Mouse (Mus musculus): ENCODE measurements around the gene BC037034. TPM values are rescaled to one million over a fixed set of nuclear protein-coding genes. Genes with fewer than 3 reads are reported as not detected.

BC037034 gene
- total and polyA plus RNA-seq, 3 experiments = 24.6 to 139 (median 41.8) TPM

DNA sequence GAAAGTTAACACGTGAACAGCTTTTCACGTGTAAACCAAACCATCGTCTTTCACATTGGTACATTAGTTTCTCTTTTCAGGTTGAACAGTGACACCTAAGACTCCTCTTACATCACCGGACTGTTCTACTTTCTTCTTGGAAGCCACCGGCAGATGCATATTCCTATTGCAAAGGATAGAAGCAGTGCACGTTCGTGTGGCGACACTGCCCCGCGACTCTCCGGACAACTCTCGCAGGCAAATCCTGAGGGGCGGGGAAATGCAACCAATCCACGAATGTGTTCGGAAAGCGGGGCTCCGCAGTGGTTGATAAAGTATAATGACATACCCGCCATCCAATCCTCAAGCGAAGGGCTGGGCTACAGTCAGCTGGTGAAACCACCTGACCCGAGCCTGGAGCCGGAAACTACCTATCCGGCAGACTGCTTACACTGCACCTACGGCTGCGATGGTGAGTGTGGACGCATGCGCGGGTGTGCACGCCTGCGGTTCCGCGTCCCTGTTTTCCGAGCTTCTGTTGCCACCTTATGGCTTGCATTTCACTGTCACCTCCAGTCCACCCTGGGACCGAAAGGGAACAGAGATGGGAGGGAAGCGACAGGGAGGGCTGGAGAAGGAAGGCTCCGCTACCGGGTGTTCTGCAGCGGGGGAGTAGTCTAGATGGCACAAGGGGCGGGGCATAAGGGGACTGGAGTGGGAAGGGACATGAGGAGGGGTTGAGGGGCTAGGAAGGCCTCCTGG, 8.3 kb downstream of the BC037034 start, which contains the start of gene Lamtor4:
Gene Lamtor4, plus strand, starts transcription at position 130 of the 741 bp plus-strand sequence.
- Histone ChIP-seq H3K27me3 (ENCODE audit: insufficient read depth, low read length) (0 out of 2 replicates have a peak, but pooled peaks cover 4% of the 10 kb centered on the region), H3K4me3 (ENCODE audit: low read depth, low read length) (peak within 1 kb of the TSS; percentile 74), H3K36me3 (replicated peaks) (peaks cover 43% of the 10 kb centered on the region), H3K9me3 (replicated peaks) (0 out of 2 replicates have a peak, but pooled peaks cover 3% of the 10 kb centered on the region), H3K4me1 (ENCODE audit: insufficient read depth, low read depth, low read length) (peaks cover 59% of the 10 kb centered on the region)
- no peak for TF ChIP-seq CTCF (IDR thresholded peaks at IDR 0.05; ENCODE audit: low read depth, low read length)
- TF ChIP-seq GATA1 (IDR thresholded peaks at IDR 0.05; ENCODE audit: borderline replicate concordance, low read length) = no peak
- TF ChIP-seq POLR2AphosphoS5 (IDR thresholded peaks at IDR 0.05; ENCODE audit: insufficient replicate concordance, low read depth, low read length) = no peak
- no peak for TF ChIP-seq TAL1 (conservative IDR thresholded peaks at IDR 0.05; ENCODE audit: low read depth, low read length)
- TF ChIP-seq GATA2 (IDR thresholded peaks at IDR 0.05; ENCODE audit: borderline replicate concordance, low read depth, low read length) = no peak
- peak; percentile 93 for ATAC-seq (ENCODE audit: extremely low read depth, insufficient number of reproducible peaks, low FRiP score, poor library complexity, severe bottlenecking)
- peak; percentile 95 for DNase-seq (ENCODE audit: low spot score)

DNA sequence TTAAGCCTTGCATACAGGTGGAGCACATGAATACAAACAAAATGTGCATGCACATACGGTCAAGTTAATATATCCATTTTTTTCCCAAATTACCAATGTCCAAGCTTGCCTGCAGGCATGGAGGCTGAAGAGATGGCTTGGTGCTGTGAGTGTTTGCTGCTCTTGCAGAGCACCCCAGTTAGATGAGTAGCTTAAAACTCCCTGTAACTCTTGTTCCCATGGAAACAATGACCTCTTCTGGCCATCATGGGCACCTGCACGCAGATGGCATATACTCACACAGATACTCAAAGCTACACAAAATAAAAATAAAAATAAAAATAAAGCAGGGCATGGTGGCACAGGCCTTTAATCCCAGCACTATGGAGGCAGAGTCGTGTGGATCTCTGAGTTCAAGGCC, 10.8 kb downstream of the BC037034 start:
- Histone ChIP-seq H3K9me3 (replicated peaks) (0 out of 2 replicates have a peak, but pooled peaks cover 3% of the 10 kb centered on the region), H3K36me3 (replicated peaks) (peaks cover 19% of the 10 kb centered on the region), H3K4me3 (ENCODE audit: low read depth, low read length) (no peak overlapping the region), H3K4me1 (ENCODE audit: insufficient read depth, low read depth, low read length) (peaks cover 34% of the 10 kb centered on the region), H3K27me3 (ENCODE audit: insufficient read depth, low read length) (peaks cover 7% of the 10 kb centered on the region)
- TF ChIP-seq CTCF (IDR thresholded peaks at IDR 0.05; ENCODE audit: low read depth, low read length) = no peak
- no peak for TF ChIP-seq TAL1 (conservative IDR thresholded peaks at IDR 0.05; ENCODE audit: low read depth, low read length)
- TF ChIP-seq POLR2AphosphoS5 (IDR thresholded peaks at IDR 0.05; ENCODE audit: insufficient replicate concordance, low read depth, low read length) = no peak
- TF ChIP-seq GATA1 (IDR thresholded peaks at IDR 0.05; ENCODE audit: borderline replicate concordance, low read length) = no peak
- TF ChIP-seq GATA2 (IDR thresholded peaks at IDR 0.05; ENCODE audit: borderline replicate concordance, low read depth, low read length) = no peak
- ATAC-seq (ENCODE audit: extremely low read depth, insufficient number of reproducible peaks, low FRiP score, poor library complexity, severe bottlenecking) = no peak
- no peak for DNase-seq (ENCODE audit: low spot score)

DNA sequence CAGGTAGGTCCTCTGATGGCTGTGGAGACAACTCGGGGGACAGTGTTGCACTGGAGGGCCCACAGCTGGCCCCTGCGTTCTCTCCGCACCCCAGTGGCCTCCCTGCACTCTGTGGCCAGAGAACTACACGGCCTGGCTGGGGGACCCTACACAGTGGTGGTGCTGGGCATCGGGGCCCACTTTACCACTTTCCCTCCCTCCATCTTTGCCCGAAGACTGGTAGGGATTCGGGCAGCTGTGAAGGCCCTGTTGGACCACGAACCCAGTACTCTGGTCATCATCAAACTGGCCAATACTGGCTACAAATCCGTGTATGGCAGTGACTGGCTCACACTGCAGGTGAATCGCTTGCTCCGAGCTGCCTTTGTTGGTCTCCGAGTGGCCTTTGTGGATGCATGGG, 12.7 kb downstream of the BC037034 start:
- Histone ChIP-seq H3K4me1 (ENCODE audit: insufficient read depth, low read depth, low read length) (peaks cover 16% of the 10 kb centered on the region), H3K9me3 (replicated peaks) (0 out of 2 replicates have a peak, but pooled peaks cover 3% of the 10 kb centered on the region), H3K36me3 (replicated peaks) (peaks cover 1% of the 10 kb centered on the region), H3K4me3 (ENCODE audit: low read depth, low read length) (no peak overlapping the region), H3K27me3 (ENCODE audit: insufficient read depth, low read length) (peaks cover 7% of the 10 kb centered on the region)
- DNase-seq (ENCODE audit: low spot score) (no peak), ATAC-seq (ENCODE audit: extremely low read depth, insufficient number of reproducible peaks, low FRiP score, poor library complexity, severe bottlenecking) (no peak)
- TF ChIP-seq TAL1 (conservative IDR thresholded peaks at IDR 0.05; ENCODE audit: low read depth, low read length) (no peak), CTCF (IDR thresholded peaks at IDR 0.05; ENCODE audit: low read depth, low read length) (no peak), GATA2 (IDR thresholded peaks at IDR 0.05; ENCODE audit: borderline replicate concordance, low read depth, low read length) (no peak), POLR2AphosphoS5 (IDR thresholded peaks at IDR 0.05; ENCODE audit: insufficient replicate concordance, low read depth, low read length) (no peak), GATA1 (IDR thresholded peaks at IDR 0.05; ENCODE audit: borderline replicate concordance, low read length) (no peak)

DNA sequence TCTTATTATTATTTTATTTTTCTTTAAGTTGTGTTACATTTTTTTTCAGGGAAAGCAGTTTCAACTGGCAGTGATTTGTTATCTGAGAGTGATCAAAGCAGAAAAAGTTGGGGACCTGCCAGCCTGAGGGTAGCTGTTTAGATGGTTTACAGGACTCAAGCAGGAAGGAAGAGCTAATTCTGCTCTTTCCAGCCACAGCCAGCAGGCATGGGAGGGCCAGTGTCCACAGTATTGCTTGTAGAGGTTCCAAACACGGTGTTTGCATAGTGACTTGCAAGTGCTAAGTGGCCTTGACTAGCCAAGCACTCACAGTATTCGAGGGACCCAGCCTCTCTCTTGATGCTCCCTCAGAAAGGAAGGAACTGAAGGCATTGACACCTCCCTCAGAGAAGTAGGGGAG, 22.3 kb downstream of the BC037034 start:
- DNase-seq (ENCODE audit: low spot score) (no peak), ATAC-seq (ENCODE audit: extremely low read depth, insufficient number of reproducible peaks, low FRiP score, poor library complexity, severe bottlenecking) (no peak)
- H3K4me3 ChIP-seq (ENCODE audit: low read depth, low read length) = no peak overlapping the region
- no peaks in the 10 kb centered on the region for H3K4me1 ChIP-seq (ENCODE audit: insufficient read depth, low read depth, low read length)
- H3K9me3 ChIP-seq (replicated peaks) = no peaks in the 10 kb centered on the region
- TF ChIP-seq POLR2AphosphoS5 (IDR thresholded peaks at IDR 0.05; ENCODE audit: insufficient replicate concordance, low read depth, low read length) = no peak
- TF ChIP-seq GATA1 (IDR thresholded peaks at IDR 0.05; ENCODE audit: borderline replicate concordance, low read length) = no peak
- no peak for TF ChIP-seq CTCF (IDR thresholded peaks at IDR 0.05; ENCODE audit: low read depth, low read length)
- H3K27me3 ChIP-seq (ENCODE audit: insufficient read depth, low read length) = peaks cover 23% of the 10 kb centered on the region
- no peaks in the 10 kb centered on the region for H3K36me3 ChIP-seq (replicated peaks)

DNA sequence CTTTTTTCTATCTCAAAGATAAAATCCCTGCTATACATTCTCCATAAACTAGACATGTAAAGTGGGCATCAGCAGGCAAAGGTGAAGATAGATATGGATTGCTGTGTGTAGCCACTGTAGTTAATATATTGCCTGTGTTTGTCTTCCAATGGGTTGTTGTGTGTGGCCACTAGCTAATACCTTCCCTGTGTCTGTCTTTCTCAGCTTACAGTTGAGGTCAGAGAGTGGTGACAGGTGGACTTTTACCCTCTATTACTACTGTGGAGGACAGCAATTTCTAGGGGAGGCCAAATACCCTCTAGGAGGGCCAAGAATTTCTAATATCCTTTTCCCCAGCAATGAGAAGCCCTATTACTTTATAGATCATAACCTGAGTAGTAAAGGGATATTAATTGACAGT, 29.6 kb downstream of the BC037034 start:
- no peak overlapping the region for H3K4me3 ChIP-seq (ENCODE audit: low read depth, low read length)
- no peak for ATAC-seq (ENCODE audit: extremely low read depth, insufficient number of reproducible peaks, low FRiP score, poor library complexity, severe bottlenecking)
- no peak for DNase-seq (ENCODE audit: low spot score)
- H3K9me3 ChIP-seq (replicated peaks) = no peaks in the 10 kb centered on the region
- peaks cover 10% of the 10 kb centered on the region for H3K27me3 ChIP-seq (ENCODE audit: insufficient read depth, low read length)
- H3K36me3 ChIP-seq (replicated peaks) = no peaks in the 10 kb centered on the region
- no peaks in the 10 kb centered on the region for H3K4me1 ChIP-seq (ENCODE audit: insufficient read depth, low read depth, low read length)
- TF ChIP-seq TAL1 (conservative IDR thresholded peaks at IDR 0.05; ENCODE audit: low read depth, low read length) (no peak), GATA1 (IDR thresholded peaks at IDR 0.05; ENCODE audit: borderline replicate concordance, low read length) (no peak), CTCF (IDR thresholded peaks at IDR 0.05; ENCODE audit: low read depth, low read length) (no peak), GATA2 (IDR thresholded peaks at IDR 0.05; ENCODE audit: borderline replicate concordance, low read depth, low read length) (no peak), POLR2AphosphoS5 (IDR thresholded peaks at IDR 0.05; ENCODE audit: insufficient replicate concordance, low read depth, low read length) (no peak)

DNA sequence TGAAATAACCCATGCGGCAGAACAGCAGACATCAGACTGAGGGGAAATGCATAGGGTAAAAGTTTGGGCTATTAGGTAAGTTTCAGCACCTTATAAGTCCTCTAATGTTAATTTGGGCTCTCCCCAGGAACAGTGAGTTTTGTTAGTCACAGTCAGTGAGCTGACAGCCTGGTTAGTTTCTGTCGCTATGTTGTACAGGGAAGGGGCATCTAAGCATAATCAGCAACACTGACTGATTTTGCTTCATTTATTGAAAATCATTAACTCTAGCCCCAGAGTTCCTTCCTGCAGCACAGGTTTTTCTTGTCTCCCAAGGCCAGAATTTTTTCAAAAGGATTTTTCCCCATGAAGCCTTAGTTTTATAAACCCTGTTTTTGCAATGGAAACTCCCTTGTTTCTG, 30.1 kb downstream of the BC037034 start:
- Histone ChIP-seq H3K36me3 (replicated peaks) (no peaks in the 10 kb centered on the region), H3K4me3 (ENCODE audit: low read depth, low read length) (no peak overlapping the region), H3K27me3 (ENCODE audit: insufficient read depth, low read length) (peaks cover 8% of the 10 kb centered on the region), H3K9me3 (replicated peaks) (no peaks in the 10 kb centered on the region), H3K4me1 (ENCODE audit: insufficient read depth, low read depth, low read length) (no peaks in the 10 kb centered on the region)
- ATAC-seq (ENCODE audit: extremely low read depth, insufficient number of reproducible peaks, low FRiP score, poor library complexity, severe bottlenecking) (no peak), DNase-seq (ENCODE audit: low spot score) (no peak)
- TF ChIP-seq POLR2AphosphoS5 (IDR thresholded peaks at IDR 0.05; ENCODE audit: insufficient replicate concordance, low read depth, low read length) = no peak
- no peak for TF ChIP-seq TAL1 (conservative IDR thresholded peaks at IDR 0.05; ENCODE audit: low read depth, low read length)
- no peak for TF ChIP-seq GATA2 (IDR thresholded peaks at IDR 0.05; ENCODE audit: borderline replicate concordance, low read depth, low read length)
- no peak for TF ChIP-seq GATA1 (IDR thresholded peaks at IDR 0.05; ENCODE audit: borderline replicate concordance, low read length)
- no peak for TF ChIP-seq CTCF (IDR thresholded peaks at IDR 0.05; ENCODE audit: low read depth, low read length)
